Mouse (Mus musculus): Measurements from ENCODE around the gene Glod4.

GRCm38 (mm10) chr11:76135641-76136437 is 107.7 kb downstream of the Glod4 start:
- TF ChIP-seq EP300 (IDR thresholded peaks at IDR 0.05; ENCODE audit: insufficient read depth, low read depth, low read length) = no peak
- no peak for TF ChIP-seq CTCF (IDR thresholded peaks at IDR 0.05; ENCODE audit: low read depth, low read length)
